Mouse (Mus musculus) 416B (cell line): ENCODE measurements around the gene Gm49405.

Source experiments
- DNase-seq: peaks from one replicate; pipeline ENCODE4 v3.0.0; 2011; ENCODE audit warnings: low read depth

Gene Gm49405

DNA sequence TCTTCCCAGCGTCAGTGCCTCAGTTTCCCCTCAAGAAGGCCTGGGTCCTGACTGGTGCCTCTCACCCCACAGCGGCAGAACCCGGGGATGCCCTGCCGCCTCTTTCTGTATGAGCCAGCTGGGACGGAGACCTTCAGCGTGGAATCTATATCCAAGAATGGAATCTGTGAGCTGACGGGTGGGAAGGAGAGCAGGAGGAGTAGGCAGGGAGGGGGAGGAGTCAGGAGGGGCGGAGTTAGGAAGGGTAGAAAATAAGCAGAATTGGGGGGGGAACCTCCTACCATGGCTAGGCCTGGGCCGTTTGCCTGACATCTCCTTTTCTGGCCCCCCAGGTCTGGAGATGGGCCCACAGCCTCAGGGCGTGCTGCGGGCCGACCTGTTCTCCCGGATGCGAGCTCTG, 12.4 kb upstream of the Gm49405 start:
- no peak for DNase-seq

DNA sequence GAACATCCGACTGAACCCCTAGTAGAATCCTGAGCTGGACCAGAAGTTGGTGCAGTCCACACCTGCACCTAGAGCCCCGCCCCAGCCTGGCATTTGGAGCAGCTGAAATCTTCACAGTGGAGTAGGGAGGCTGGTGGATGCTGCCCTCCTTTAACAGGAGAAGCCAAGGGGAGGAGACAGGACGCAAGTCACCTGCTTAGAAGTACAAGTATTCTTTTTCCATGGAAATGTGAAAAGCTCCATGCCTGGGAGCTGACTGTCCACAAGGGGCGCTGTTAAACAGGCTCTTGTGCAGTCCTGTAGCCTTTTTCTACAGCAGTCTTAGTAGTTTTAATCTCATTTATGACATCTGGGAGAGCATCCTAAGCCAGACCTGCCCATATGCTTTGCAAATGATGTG, 11.7 kb upstream of the Gm49405 start:
- no peak for DNase-seq

DNA sequence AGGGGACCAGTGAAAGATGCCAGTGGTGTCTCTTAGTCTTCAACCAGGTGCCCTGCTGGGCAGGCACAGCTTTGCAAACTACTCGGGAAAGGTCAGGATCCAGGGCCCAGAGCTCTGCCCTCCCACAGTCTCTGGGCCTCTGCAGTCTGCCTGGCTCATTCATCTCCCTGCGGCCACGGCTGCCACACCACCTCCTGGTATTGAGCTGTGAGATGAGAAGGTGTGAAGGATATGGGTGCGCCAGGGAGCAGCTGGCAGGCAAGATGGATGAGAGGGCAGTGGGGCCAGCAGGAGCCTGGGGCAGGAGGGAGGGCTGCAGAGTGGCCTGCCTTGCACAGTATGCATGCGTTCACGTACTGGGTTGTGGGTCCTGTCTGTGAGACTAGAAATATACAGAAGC, 9.6 kb upstream of the Gm49405 start:
- DNase-seq, result no peak

DNA sequence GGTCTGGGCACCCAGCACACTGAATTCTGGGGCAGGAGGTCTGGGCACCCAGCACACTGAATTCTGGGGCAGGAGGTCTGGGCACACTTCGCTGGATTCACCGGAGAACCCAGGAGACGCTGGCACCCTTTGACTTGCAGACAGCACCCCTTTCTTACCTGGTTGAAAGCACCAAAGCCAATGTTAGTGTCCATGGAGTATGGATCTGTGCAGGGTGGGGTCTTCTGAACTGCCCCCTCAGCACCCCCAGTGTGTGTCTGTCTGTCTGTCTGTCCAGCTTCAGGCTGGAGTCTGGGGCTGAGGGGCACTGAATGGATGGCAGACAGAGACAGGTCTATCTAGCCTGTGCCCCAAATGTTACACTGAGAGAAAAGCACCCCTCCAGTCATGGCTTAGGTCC, 8.9 kb upstream of the Gm49405 start:
- DNase-seq, result no peak

DNA sequence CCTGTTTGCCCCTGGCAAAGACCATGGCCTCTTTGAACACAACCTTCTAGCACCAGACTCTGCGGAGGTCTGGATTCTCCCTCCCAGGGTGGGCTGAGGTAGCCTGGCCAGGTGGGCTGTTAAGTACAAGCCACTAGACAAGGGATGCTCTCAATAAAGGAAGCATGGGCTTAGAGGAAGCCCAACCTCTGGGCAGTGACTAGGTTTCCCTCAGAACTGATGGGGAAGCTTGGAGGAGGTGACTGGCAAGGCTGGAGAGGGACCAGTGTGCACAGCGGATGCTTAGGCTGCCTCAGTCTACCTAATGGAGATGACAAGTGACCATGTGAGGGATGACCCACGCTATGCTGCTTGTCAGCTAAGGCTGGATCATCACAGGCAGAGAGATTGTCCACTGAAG, 8.5 kb upstream of the Gm49405 start:
- DNase-seq, result no peak

DNA sequence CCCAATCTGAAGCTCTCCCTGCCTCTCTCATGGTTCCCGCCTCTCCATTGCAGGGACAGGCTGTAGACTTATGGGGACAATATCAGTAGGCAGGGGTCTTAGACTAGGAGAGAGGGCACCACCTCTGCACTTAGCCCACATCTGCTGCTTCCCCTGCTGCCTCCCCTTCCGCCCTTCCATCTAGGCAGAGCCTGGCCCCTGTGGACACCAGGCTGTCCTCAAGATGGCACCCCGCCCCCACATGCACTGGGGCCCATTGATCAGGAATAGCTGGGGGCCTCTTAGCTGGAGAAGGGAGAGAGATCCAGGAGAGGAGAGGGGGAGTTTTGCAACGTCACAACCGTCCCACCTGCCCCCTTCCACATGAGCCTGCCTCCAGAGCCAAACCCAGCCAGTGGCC, 8.0 kb upstream of the Gm49405 start, which contains the start of gene Tbx10:
Tbx10 (plus strand) TSS at position 337 of the 400 bp plus-strand sequence.
- DNase-seq, result no peak

DNA sequence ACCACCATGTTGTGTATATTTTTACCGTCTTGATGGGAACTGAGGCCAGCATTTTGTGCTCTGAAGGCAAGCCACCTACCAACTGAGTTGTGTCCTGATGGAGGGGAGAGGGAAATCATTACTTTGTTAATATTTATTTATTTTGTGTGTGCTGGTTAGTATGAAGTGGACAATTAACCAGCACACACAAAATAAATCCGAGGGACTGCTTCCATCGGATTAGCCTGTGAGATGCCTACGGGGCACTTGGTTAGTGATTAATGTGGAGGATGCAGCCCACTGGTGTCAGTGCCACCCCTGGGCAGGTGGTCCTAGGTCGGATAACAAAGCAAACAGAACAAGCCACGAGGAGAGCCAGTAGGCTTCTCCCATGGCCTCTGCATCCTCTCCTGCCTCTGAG, 5.5 kb upstream of the Gm49405 start:
- no peak for DNase-seq

DNA sequence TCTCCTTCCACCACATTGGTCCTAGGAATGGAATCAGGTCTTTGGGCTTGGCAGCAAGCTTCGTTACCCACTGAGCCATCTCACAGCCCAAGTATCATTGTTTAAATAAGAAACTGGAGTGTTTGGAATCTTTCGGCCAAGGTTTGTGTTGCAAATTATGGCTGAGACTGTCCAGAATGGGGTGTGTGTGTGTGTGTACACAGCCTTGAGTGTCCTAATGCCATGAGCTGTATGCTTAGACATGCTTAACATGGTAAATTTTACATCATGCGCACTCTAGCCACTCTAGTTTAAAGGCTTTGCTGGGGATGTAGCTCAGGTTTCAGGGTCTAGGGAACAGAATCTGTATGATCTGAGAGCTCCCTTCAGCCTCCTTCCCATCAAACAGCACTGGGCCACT, 4.9 kb upstream of the Gm49405 start:
- DNase-seq, result no peak

DNA sequence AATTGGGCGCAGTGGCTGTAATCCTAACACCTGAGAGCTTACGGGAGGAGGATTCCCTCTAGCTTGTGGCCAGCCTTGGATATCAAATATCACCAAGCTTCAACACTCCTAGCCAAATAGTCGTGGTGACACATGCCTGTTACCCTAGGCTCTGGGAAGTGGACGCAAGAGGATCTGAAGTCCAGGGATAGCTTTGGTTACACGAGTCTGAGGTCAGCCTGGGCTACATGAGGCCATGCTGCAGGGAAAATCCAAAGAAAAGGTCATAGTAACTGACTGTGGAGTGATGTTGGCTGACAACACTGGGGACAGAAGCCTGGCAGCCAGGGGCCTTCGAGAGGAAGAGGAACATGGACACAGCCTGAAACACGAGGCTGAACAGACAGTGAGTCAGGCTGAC, 4.3 kb upstream of the Gm49405 start:
- DNase-seq, result peak; percentile 21

DNA sequence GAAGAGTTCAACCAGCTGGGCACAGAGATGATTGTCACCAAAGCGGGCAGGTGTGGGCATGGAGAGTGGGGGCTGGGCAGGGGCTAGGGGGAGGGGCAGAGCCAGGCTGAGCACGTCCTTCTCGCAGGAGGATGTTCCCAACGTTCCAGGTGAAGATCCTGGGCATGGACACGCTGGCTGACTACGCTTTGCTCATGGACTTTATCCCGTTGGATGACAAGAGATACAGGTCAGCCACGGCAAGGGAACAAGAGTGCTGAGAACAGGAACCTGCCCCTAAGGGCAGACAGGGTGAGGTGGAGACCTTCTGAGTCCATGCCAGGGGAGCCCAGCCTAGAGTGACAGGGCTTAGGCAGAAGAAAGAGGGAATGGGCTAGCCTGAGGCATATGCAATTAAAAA, 3.7 kb upstream of the Gm49405 start:
- DNase-seq, result no peak

DNA sequence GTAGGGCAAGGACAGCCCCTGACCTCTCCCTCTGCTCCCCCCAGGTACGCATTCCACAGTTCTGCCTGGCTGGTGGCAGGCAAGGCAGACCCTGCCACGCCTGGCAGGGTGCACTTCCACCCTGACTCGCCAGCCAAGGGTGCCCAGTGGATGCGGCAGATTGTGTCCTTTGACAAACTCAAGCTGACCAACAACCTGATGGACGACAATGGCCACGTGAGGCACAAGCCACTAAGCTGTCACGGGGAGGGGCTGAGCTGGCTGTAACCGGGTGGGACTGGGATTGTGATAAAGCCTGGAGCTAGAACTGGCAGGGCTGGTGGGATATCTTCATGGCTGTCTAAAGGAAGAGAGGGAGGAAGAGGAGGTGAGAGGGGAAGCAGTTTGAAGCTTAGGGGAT, 3.2 kb upstream of the Gm49405 start:
- no peak for DNase-seq

DNA sequence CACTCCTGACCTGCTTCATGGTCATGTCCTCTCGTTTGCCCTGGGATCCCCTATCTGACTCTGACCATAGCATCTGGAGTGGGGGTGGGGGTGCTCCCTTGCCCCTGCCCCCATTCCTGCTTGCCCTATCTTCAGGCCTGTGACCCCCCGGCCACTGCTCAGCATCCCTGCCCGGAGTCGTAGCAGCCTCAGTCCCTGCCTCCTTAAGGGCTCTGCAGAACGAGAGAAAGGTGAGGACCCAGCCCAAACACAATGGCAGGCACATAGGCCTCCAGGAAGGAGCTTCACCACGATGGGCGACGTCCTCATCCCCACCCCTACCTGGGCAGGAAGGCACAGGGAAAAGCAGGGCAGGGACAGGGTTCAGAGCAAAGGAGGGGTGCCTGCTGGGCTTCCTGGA, 2.1 kb upstream of the Gm49405 start:
- DNase-seq, result no peak

DNA sequence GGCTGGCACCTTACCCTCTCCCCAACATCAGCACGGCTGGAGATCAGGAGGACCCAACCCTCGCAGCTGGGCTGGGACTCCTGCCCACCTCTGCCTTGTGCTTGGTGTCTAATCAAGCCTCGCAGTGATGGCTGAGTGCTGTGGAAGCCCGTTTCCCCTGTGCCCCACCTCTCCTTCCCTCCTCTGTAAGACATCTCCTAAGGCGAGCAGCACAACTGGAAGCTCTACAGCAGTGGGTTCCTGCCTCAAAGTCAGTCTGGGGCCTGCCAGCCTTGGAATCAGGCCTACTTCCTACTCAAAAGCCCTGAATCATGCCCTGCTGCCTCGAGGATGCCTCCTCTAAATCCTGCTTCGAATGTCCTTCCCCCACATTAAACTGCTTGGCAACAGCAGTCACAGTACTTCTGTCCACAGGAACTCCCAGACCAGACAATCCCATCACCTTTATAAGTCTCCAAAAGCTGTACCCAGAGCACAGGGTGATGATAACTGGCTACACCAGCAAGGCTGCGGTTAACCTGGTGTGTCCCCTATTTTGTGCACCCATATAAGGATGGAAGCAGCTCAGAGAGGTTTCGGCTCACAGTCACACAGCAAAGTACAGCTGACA, 1.2 kb upstream of the Gm49405 start:
- peak; percentile 60 for DNase-seq

DNA sequence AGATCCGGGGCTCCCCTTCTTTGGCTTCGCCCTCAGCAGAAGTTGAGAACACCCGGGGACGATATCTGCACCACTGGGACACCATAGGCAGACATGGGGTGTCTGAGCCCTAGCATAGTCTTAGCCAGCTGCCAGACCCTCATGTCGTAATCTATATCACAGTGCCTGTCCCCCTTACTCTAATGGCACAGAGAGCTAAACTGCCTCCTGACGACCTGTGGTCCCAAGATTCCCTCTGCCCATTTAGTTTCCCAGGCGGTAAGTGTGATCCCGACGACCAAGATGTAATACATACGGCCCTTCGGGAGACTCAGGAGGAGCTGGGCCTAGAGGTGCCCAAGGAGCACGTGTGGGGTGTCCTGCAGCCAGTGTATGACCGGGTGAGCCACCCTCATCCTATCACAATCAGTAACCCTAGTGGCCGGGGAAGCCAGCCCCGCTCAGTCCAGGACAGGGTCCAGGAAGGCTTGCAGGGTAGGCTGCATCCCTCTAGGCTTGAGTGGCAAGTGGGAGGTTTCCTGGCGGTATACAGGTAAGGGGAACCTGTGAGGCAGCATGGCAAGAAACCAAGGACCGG, 611 bp downstream of the Gm49405 start:
- DNase-seq, result peak; percentile 47

DNA sequence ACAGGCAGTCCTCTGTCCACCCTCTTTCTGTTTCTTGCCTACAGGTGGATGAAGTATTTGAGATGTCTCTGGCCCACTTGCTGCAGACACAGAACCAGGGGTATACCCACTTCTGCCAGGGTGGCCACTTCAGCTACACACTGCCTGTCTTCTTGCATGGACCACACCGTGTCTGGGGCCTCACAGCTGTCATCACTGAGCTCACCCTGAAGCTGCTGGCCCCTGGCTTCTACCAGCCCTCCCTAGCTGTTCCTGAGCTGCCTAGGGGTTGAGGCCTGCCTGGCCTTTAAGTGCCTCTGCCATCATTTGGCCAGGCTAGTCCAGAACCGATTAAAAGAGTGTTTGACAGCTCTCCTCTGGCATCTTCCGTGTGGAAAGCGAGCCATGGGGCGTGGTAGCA, 1.3 kb downstream of the Gm49405 start:
- no peak for DNase-seq

DNA sequence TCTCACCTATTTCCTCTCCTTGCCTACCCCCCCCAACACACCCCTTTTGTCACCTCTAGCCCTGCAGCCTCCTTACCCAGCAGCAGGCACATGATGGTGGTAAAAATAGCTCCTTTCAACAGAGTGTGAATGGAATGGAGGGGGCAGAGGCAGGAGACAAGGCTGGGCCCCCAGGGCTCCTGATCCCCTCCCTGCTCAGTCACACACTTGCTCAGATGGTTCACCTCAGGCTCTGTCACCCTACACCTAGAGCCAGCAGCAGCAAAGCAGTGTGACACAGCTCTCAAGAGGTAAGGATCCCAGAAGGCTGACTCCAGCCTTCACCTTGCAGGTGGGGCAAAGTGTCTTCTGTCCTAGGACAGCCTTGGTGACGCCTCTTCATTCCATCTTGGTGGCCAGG, 2.7 kb downstream of the Gm49405 start, which contains the start of gene Doc2g:
Doc2g (plus strand) TSS at position 202 of the 400 bp plus-strand sequence.
- DNase-seq, result no peak

DNA sequence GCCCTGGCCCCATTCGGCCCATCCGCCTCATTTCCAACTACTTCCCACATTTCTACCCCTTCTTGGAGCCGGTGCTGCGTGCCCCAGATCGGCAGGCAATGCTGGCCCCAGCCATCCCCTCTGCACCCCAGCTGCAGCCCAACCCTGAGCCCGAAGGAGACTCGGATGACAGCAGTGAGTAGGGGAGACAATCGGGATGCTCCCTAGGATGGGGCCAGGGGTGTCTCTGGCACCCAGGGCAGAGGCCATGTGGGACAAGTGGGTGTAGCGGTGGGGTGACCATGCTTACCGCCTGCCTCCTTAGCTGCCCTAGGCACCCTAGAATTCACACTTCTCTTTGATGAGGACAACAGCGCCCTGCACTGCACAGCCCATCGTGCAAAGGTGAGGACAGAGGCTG, 3.2 kb downstream of the Gm49405 start:
- no peak for DNase-seq

DNA sequence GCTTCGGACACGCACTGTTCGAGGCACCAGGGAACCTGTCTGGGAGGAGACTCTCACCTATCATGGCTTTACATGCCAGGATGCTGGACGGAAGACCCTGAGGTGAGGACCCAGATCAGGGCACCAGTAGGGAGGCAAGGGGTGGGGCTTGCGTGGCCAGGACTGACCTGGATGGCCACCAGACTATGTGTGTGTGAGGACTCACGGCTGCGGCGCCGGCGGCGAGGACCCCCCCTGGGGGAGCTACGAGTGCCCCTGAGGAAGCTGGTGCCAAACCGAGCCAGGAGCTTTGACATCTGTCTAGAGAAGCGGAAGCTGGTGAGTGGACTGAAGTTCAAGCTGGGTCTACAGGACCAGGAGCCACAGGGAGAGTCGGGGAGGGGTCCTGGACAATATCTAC, 3.9 kb downstream of the Gm49405 start:
- no peak for DNase-seq

DNA sequence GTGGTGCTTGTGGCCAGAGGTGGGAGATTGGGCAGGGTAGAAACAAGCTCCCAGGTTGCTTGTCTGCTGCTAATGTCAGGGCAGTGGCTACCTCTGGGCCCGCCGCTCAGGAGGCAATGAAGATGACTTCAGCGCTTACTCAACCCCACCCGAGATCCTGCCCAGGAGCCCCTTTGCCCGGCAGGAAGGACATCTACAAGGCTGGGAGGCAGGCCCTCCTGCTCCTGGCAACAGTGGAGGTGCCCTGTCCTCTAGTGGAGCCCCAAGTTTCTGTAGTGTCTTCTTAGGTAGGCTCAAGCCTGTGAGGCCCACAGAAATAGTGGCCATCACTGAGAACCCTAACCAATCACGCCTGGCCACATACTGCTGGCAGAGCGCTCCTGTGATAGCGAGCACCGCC, 4.7 kb downstream of the Gm49405 start:
- no peak for DNase-seq

DNA sequence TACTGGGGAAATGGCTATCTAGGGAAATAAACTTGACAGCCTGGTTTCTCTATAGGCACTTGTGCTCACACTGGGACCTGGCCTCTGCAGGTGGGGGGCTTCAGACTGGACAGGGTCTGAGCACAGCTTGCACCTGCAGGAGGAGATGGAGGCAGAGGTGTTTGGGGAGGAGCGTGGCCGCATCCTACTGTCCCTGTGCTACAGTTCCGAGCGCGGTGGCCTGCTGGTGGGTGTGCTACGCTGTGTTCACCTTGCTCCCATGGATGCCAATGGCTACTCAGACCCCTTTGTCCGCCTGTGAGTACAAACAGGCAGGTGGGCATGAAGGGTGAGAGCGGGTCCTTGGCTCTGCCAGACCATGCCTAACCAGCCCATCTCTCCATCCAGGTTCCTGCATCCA, 5.5 kb downstream of the Gm49405 start:
- no peak for DNase-seq

DNA sequence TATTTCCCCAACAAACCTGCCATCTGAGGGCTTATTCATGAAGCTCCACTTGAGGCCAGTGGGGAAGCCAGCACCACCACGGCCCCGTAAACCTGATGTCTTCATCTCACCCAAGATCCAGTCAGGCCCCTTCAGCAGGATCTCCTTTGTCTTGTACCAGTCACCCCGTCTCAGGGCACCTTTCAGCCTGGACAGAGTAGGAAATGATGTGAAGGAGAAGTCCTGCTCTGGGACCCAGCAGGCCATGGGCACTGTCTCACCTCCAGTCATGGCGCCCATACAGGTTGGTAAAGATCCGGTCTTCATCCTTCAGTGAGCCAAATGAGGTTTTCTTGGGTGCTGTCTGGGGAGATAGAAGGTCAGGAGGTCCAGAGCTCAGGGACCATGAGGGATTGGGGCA, 10.7 kb downstream of the Gm49405 start:
- DNase-seq, result no peak

DNA sequence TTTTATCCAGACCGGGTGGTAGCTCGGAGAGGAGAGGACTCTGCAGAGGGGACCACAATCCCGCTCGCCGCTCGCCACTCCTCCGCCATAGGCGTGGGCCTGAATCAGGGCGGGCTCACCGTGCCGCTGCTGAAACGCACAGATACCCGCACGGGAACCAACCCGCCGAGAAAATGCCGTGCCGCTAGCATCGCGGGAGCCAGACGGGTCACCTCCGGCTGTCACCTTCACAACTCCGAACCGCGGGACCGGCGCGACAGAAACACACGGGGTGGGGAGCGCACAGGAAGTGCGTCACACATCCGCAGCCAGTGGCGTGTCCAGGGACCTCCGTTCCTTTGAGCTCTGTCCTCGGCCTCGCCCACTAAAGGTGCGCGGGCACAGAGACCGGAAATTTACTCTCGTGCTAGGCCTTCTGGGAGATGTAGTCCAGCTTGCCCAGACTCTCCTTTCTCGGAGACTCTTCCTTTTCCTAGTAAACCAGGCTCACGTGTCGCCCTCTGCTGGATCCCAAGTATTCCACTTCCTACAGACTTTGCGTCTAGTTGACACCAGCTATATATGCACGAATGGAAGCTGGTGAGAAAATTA, 12.1 kb downstream of the Gm49405 start, which contains the start of gene Ndufv1:
Ndufv1 (minus strand) TSS at position 375 of the 591 bp plus-strand sequence.
- DNase-seq, result peak; percentile 99

DNA sequence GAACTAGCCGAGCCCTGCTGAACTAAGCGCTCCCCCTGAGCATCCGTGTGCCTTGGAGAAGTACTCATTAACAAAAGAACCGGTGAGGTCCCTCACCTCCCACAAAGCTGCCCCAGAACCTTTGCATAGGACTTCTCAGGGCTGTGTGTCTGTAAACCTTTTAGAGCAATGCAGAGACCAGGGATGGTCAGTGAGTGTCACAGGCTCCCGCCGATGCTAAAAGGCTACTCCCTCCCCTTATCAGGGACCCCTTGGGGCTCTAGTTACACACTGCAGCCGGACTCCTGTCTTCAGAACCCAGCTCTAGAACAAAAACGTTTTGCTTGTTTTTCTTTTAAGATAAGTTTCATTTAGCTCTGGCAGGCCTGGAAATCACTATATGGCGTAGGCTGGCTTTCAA, 12.6 kb downstream of the Gm49405 start:
- no peak for DNase-seq

DNA sequence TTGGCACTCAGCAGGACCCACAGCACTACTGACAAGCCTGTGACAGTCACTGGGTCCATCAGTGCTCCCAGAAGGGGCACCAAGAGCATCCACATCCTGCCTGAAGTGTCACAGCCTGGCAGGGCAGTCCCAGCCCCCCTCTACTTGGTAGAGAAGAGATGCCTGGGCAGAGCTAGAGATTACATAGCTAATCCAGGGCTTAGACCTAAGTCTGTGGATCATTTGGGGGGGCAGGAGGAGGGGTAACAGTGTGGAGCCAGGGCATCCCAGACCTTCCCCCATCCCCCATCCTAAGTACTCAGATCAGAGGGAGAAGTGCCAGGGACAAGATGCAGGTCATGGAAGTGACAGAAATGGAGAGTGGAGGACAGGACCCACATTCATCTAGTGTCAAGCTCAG, 14.4 kb downstream of the Gm49405 start:
- no peak for DNase-seq
